Mouse (Mus musculus): ENCODE measurements around the gene Nfkbib.

The Nfkbib gene

DNA sequence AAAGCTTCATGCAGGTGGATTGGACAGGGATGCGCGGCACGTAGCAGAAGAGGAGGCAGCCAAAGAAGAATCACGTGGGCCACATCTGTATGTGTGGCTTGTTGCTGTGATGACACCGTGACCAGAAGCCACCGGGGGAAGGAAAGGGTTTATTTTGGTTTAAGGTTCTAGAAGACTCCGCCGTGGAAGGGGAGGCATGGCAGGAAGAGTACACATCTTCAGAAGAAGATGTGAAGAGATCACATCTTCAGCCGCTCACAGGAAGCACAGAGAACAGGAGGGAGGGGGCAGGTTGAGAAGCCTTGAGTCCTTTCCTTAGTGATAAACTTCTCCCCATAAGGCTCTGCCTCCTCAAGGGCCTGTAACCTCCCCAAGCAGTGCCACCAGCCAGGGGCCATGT lies 32.7 kb upstream of the Nfkbib start:
- no peak for DNase-seq (ENCODE audit: low spot score)

DNA sequence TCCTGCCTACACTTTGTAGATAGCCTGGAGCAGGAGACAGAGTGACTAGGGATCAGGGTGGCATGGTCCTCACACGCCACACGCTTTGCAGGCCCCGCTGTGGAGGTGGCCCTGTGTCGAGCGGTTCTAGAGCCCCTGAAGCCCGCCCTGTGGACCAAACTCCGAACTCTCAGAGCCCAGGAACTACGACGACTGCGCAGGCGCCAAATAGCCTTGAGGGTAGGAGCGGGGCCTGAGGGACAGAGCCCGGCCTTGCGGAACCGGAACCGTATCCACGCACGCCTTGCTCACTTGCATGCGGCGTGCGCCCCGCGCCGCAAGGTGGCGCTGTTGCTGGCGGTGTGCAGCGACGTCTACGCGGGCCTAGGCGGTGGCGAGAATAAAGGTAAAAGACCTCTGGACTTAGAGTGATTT lies 29.3 kb upstream of the Nfkbib start:
- DNase-seq (ENCODE audit: low spot score), result peak; percentile 68

GRCm38 (mm10) chr7:28795832-28796231 lies 28.5 kb upstream of the Nfkbib start:
- no peak for DNase-seq (ENCODE audit: low spot score)

DNA sequence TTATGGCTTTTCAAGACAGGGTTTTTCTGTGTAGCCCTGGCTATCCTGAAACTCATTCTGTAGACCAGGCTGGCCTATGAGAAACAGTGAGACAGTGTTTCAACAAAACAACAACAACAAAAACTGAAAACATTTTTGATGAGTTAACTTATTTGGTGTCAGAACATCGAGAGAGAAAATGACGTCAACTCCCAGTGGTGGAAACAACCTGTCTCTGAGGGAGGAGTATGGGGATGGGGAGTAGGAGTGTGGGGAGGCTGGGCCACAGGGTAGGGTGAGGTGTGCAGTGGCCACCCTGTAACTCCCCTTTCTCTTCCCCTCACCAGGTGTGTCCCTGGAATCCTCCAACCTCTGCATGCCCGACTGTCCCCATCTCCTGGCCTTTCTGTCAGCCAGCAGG lies 27.2 kb upstream of the Nfkbib start:
- DNase-seq (ENCODE audit: low spot score), result no peak

DNA sequence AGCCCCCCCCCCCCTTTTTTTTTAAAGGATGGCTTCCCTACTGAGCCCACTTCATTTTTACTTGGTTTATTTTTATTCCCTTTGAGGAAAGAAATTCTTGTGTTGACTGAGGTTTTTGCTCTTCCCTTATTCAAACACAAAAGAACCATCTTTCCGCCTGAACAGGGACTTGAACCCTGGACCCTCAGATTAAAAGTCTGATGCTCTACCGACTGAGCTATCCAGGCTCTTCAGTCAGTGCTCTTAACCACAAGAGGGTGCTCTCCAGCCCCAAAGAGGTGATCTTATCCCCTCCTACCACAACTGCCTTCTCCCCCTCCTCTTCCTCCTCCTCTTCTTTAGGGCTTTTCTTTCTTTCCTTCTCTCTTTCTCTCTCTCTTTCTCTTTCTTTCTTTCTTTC lies 26.5 kb upstream of the Nfkbib start:
- no peak for DNase-seq (ENCODE audit: low spot score)

GRCm38 (mm10) chr7:28792391-28793185 lies 25.3 kb upstream of the Nfkbib start:
- no peak for DNase-seq (ENCODE audit: low spot score)

GRCm38 (mm10) chr7:28791706-28792105 lies 24.4 kb upstream of the Nfkbib start:
- DNase-seq (ENCODE audit: low spot score), result no peak

DNA sequence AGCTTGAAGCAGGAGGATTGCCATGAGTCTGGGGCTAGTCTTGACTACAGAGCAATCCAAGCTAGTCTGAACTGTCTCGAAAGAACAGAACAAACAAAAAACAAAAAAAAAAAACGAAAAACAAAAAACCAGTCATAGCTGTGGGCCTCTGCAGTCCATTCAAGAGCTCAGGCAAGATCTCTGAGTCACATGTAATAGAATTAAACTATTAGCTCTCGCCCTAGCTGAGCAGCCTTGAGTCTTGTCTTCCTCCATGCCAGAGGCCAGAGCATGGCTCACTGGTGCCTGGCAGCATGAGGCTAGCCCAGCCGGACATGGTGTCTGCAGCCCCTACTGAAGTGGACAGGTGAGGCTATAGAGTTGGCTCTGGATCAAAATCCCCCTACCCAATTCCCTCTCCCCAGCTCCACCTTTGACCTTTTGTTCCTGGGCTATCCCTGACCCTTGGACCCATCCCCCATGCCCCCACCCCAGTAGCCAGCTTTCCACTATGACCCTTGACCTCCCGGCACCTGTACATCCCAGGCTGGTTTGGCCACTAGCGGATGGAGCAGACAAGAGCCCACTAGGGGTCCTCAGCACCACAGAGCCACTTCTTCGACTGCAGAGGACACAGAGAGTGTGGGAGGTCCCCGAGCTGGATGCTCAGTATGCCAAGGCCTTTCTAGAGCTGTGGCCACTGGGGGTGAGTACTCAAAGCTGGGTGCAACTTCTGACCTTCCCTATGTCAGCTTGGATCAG lies 22.9 kb upstream of the Nfkbib start:
- peak; percentile 90 for DNase-seq (ENCODE audit: low spot score)

GRCm38 (mm10) chr7:28789235-28789634 lies 21.9 kb upstream of the Nfkbib start:
- no peak for DNase-seq (ENCODE audit: low spot score)

DNA sequence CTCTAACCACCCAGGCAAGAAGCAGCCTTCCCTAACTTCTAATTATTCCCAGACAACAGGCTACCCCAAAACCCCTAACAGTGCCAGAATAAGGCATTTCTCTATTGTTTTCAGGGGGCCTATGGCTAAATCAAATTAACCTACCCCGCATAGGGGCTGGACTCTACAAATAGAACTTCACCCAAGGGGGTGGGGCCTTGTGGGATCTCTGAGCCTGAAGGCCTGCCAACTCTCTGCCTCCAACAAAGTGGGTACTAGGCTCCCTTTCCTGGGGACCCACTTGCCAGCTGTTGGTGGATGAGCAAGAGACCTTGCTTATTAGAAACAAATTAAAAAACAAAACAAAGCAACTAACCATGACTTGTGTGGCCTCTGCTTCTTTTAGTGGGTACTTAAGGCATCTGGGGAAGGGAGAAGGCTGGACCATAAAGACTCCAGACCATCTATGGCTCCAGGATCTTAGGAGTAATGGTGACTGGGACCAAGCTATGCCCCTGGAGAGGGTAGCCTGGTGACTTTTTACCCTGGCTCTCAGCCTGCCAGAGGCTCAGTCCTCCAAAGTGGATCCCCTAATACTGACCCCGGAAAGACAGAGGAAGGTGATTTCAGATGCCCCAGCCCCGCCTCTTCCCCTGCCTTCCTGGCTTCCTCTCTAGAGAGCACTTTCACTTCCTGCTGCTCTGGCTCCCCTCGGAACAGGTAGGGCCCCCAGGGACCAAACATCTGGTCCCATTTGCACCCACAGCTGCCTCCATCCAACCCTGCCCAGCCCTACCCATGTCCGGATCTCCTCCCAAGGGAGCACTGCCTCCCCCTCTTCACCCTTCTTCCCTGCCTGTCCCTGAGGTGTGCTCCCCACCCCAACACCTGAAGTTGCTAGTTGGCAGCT lies 21.2 kb upstream of the Nfkbib start, which contains the start of gene Rinl:
Rinl (plus strand) TSS at position 663 of the 889 bp plus-strand sequence.
- DNase-seq (ENCODE audit: low spot score), result no peak

DNA sequence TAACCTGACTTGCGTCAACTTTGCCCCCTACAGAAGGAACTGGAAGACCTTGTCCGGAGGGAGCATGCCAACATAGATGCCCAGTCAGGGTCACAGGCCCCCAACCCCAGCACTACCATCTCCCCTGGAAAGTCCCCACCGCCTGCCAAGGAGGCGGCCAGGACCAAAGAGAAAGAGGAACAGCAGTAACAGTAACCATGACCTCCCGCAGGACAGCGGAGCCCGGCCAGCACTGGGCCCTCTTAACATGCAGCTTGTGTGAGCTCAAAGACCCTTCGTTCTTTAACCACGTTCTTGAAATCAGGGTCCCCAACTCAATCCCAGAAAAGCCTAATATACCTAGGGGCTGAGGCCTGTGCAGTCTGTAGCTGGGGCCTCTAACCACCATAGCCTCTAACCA lies 20.6 kb upstream of the Nfkbib start:
- DNase-seq (ENCODE audit: low spot score), result no peak

GRCm38 (mm10) chr7:28785161-28785560 lies 17.8 kb upstream of the Nfkbib start:
- no peak for DNase-seq (ENCODE audit: low spot score)

- DNase-seq (ENCODE audit: low spot score), result no peak
Observed at GRCm38 (mm10) chr7:28781261-28781663, 13.9 kb upstream of the Nfkbib start.

- no peak for DNase-seq (ENCODE audit: low spot score)
Observed at GRCm38 (mm10) chr7:28780857-28781256, 13.5 kb upstream of the Nfkbib start.

DNA sequence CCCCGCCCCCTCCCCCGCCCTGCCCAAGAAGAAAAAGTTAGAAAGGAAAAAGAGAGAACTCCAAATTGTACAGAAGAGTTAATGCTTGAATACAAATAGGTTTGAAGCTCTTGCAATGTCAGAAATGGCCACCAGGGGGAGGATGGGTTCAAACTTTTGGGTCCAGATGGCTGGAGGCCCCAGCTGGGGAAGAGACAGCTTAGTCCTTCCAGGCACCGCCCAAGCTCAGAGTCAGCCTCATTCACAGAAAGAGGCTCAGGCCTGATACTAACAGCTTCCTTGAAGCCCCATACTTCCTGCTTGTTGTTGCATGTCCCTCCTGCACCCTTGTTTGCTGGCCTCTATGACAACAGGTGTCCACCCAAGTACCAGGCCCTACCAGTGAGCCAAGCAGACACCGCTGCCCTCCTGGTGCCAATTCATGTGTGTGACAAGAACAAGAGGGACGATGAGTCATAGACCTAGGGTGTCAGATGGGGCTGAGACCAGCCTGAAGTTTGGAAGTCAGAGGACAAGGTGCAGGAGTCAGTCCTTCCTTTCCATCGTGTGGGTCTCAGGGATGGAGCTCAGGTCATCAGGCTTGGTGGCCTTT lies 12.9 kb upstream of the Nfkbib start:
- peak; percentile 75 for DNase-seq (ENCODE audit: low spot score)

DNA sequence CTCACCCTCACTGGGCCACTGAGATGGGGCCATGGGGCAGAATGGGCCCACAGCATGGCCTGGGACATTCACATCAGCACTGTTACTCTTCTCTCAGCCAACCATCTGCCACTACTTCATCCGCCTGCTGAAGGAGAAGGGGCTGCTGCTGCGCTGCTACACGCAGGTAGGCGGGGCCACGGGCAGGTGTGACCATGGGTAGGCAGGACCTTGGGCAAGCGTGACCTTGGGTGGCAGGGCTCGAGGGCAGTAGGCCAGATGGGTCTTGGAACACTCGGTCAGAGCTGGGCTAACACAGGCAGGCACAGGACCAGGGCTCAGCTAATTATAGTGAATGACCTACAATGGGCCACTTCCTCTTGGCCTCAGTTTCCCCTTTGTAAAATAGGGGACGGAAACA lies 11.5 kb upstream of the Nfkbib start:
- no peak for DNase-seq (ENCODE audit: low spot score)

DNA sequence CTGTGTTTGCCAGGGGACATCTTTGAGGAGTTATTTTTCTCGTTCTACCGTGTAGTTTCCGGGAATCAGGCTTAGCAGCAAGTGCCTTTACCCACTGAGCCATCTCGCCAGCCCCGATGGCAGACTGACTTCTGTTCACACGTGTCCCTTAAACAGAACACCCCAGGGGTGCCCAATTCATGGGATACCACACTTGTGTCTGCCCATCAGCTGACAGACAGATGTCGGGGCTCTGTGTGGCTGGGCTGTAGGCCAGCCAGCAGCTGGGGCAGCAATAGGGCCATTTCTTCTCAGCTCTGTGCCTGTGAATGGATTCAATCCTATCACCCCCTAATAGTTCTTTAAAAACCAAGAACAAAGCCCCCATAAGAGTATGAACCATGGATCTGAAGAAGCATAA lies 7.8 kb upstream of the Nfkbib start:
- DNase-seq (ENCODE audit: low spot score), result no peak

GRCm38 (mm10) chr7:28774164-28774563 lies 6.9 kb upstream of the Nfkbib start:
- DNase-seq (ENCODE audit: low spot score), result no peak

- DNase-seq (ENCODE audit: low spot score), result no peak
Observed at GRCm38 (mm10) chr7:28773163-28773562, 5.9 kb upstream of the Nfkbib start.

- no peak for DNase-seq (ENCODE audit: low spot score)
Observed at GRCm38 (mm10) chr7:28771867-28772266, 4.6 kb upstream of the Nfkbib start.

DNA sequence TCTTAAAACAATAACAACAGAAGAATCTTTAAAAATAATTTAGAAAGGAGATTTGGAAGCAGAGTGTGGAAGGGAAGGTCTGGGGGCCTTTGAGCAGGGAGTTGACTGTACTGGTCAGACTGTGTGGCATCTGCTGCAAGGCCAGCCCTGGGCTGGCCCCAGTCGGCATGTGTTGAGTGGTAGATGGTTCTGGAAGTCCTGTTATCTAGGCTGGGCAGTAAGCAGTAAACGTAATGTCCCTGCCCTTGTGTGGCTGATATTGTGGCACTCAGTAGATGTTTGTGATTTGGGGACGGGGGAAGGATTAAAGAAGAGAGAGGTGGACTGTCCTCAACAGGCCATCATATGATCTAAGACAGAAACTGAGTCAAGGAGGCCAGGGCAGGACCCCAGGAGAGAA lies 3.0 kb upstream of the Nfkbib start:
- DNase-seq (ENCODE audit: low spot score), result no peak

- DNase-seq (ENCODE audit: low spot score), result no peak
Observed at GRCm38 (mm10) chr7:28769414-28769958, 2.2 kb upstream of the Nfkbib start.

Measured in yolk sac, embryonic 10.5 days (tissue).